Mouse (Mus musculus) natural killer cell, adult 2 months (primary cell): Measurements from ENCODE around the gene Sox30.
"Not testable (repeated sequence)": the region's sequence is repeated elsewhere in the genome, so short reads cannot be mapped to it uniquely, and the experiment has no call there.

Experiments used
- DNase-seq, 2 experiments: peaks; one replicate each; pipeline ENCODE4 v3.0.0; 2022; ENCODE audit warnings: low spot score in 2 of 2

Sox30 gene

DNA sequence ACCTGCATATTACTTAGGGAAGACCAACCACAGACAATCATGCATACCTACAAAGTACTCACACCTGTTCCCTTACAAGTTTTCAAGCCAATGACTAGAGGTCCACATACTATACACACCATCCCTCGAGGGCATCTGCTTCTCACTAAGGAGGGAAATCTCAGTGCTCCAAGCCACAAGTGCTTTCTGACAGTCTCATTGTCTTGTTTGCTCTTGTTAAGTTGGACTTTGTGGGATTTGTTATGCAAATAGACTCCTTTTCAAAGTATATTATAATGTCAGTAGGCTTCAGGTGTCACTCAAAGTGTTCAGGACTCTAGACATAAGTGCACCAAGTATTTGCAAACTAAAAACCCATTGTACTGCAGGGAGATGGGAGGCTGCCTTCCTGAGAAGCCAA is 40.1 kb downstream of the Sox30 start:
- no peak for DNase-seq

- DNase-seq, result no peak
These were observed 41.7 kb downstream of the Sox30 start for GRCm38 (mm10) chr11:46021850-46022249.

- no peak for DNase-seq
These were observed 42.9 kb downstream of the Sox30 start for GRCm38 (mm10) chr11:46022983-46023382.

DNA sequence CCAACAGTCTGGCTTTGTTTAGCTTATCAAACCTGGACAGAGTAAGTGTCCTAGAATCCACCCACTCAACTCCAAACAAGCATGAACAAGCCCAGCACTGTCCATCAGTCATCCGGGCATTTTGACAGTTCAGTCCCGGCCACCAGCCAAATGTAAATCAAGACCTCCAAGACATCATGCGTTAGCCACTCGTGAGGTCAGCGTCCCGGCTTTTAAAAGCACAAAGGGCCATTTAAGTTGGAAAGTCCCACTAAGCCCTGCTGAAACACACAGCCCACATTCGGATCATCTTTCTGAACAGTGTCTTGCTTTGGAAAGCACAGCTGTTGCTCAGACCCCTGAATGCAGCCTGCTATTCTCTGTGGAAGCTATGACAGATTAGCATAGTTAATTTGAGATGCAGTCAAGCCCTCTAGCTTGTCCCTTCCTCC is 45.9 kb downstream of the Sox30 start:
- no peak for DNase-seq

GRCm38 (mm10) chr11:46027952-46028814 is 48.1 kb downstream of the Sox30 start:
- no peak for DNase-seq

DNA sequence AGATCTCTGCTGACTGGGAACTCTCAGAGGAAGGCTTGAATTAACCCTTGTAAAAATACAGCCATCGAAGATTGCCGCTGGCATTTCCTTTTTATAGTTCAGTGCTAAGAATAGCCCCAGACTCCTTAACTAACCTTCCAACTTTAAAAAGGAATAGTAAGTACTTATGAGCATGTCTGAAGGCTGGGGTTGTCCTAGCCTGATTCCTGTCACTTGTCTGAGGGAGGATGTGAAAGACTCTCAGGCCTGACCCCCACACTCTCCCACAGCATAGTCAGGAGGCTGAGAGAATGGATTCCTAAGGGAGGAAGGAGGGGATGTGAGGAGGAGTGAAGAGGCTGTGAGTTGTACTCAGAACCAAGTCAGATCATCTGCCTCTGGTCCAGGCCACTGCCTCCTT is 49.4 kb downstream of the Sox30 start:
- DNase-seq, result no peak

DNA sequence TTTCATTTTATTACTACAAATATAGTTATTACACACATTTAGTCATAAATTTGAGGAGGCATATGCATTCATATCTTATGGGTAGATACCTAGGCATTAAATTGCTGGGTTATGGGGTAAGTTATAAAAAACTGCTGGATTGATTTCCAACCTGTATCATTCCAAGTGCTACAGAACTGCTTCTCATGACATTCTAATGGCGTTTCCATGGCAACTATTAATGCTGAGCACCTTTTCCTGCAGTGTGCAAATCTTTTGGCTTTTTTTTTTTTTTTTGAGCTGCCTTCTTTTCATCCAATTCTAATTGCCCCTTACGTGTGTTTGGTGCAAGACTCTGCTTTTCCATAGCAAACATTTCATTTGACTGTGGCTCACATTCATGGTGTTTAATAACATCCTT is 49.9 kb downstream of the Sox30 start:
- DNase-seq, result no peak

GRCm38 (mm10) chr11:46031470-46031869 is 51.4 kb downstream of the Sox30 start:
- DNase-seq, result peak in 1 of 2 experiments; percentile 12

DNA sequence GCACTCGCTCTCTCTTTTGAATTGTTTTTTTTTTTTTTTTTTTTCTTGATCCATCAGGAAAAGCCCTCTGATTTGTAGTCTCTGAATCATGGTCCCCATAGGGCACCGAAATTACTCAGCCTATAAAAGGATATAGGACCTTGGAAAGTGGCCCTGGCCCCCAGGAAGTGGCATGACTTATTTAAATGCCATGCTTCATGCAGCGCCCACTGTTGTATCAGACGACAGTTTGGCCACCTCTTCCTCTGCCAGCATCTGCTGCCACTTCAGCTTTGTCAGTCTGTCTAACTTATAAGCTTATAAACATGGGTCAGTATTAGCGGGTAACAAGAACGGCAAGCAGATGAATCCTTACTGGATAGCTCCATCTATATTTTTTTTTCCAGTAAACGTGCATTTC is 52.8 kb downstream of the Sox30 start:
- DNase-seq, result no peak

GRCm38 (mm10) chr11:46036374-46036773 is 56.3 kb downstream of the Sox30 start:
- no peak for DNase-seq

DNA sequence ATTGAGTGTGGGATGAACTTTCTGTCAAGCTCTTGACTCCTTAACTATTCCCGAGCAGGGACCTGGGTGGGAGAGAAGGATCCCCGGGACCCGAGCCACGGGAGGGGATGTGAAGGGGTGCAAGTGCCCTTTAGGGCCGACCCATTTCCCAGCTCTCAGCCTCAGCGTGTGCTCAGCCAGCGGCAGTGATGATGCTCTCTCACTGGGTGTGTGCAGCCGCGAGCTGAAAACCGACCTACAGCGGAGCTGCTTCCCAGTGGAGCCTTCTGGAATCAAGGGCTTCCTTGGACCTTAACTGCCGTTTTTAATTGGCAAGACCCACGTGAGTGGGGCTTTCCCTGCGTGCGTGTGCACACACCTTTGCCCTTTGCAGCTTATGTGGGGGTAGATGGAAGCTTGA is 58.8 kb downstream of the Sox30 start:
- no peak for DNase-seq

- no peak for DNase-seq
These were observed 59.2 kb downstream of the Sox30 start for GRCm38 (mm10) chr11:46039335-46039734.

DNA sequence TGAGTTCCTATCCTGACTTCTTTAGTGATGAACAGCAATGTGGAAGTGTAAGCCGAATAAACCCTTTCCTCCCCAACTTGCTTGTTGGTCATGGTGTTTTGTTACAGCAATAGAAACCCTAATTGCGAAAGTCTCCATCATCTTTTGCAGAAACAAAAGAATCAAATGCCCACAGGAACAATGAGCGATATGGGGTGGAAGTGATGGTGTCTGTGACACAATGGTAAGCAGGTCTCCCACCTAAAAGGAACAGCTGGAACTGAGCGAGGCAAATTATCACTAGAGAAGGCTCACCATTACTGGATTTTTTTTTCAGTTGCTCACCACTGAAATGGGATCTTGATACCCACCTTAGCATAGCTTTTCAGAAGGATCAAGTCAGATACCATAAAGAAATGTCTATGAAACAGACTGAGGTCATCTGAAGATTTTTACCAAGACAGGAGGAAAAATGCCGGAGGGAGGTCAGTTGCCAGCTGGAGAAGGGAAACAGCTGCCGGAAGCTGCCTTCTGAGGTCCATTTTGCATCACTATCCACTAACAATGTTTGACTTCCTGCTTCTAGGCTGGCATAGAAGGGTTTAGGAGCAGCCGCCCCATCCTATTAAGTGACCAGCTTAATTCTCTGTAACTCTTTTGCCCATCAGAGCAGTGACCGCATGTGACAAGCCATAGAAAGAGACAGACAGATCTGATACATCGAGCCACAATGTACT is 60.9 kb downstream of the Sox30 start:
- no peak for DNase-seq

DNA sequence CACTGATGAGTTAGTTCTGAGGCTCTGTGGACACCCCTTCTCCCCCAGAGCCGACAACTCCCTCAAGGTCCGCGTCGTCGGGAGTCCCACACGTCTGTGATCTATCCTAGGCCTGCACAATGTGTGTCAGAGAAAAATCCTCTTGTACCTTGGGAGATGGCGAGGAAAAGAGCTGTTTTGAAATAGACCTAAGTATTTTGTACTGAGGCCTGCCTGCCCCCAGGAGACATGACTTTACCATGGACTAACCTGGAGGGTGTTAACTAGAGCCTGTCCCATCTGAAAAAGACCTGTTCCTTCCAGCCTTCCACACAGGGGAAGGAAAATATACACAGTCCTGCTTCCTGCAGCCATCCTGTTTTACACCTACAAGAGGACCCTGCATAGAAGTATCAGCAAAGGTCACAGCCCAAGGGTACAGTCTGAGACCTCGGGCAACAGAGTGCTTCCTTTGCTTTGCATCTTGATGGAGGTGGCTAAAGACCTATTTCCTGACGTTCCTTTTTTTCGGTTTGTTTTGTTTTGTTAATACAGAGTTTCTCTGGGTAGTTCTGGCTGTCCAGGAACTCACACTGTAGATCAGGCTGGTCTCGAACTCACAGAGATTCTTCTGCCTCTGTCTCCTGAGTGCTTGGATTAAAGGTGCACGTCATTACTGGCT is 61.6 kb downstream of the Sox30 start:
- no peak for DNase-seq

DNA sequence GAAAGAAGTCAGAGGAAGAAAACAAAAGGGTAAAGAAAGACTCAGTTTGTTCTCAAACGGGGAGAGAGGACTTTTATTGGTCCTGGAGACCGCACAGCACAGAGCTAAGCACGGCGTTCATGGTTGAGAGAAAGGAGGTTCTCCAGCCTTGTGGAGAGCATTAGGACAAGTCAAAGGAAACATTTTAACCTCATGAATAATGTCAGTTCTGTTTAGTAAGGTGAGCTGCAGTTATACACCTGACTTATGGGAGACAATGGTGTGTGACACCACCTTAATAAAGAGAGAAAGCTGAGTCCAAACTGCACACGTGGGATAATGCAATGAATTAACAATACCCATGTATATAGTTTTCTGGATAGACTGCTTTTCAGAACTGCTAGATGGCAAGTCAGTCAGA is 64.7 kb downstream of the Sox30 start:
- DNase-seq, result no peak

- DNase-seq, result no peak
These were observed 67.2 kb downstream of the Sox30 start for GRCm38 (mm10) chr11:46047264-46047663.

GRCm38 (mm10) chr11:46052105-46052659 is 72.1 kb downstream of the Sox30 start, which contains the start of gene Gm12166:
Gm12166 (minus strand) TSS chr11:46052321.
- peak in 1 of 2 experiments; percentile 50 for DNase-seq

- DNase-seq, result not testable (repeated sequence)
These were observed 73.3 kb downstream of the Sox30 start for GRCm38 (mm10) chr11:46053457-46053856.

GRCm38 (mm10) chr11:46054311-46054710 is 74.2 kb downstream of the Sox30 start:
- DNase-seq, result no peak

DNA sequence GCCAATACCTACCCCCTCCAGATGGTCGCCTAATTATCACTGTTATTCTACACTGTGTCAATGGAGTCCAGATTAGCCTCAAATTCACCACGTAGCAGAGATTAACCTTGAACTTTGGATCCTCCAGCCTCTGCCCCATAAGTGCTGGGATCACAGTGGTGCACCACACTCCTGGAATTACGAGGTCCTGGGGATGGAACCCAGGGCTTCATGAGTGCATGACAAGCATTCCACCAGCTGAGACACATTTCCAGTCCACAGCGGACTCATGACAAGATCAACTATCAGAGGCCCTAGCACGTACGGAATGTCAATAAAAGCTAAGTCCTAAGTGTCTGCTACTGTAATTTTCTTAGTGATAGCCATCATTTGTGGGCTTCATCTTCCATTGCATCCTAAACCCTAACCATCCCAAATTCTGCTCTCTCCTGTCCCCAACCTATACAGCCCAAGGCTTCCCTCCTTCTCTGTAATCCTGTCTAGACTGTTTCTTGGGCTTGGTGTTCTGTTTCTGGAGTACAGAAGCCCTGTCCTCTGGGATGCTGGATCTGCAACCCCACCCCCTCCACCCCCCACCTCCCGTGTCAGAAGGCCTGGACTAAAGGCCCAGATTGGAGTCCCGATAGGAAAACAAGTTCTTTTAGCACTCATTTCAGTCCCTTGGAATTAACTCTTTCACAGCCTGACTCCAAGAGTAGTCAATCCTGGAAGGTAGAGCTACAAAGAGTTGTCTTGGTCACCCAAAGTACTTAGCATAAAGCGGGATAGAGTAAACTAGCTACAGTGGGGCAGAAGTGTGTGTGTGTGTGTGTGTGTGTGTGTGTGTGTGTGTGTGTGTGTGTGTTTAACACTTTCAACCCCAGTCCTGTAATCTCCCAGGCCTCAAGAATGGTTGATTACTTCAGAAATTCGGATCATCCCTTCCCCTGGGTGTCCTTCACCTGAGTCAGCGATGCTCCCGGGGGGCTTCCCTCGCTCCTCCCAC is 75.1 kb downstream of the Sox30 start:
- DNase-seq, result no peak
